Mouse (Mus musculus) lung, embryonic 16.5 days (tissue): ENCODE data around the gene Gimap9. TPM values are rescaled to one million over a fixed set of nuclear protein-coding genes. Genes with fewer than 3 reads are reported as not detected.
A peak's percentile ranks its signal among the peaks of the same experiment; 100 is the strongest.

Source experiments
- ATAC-seq: fragments of 200-750 bp; cut with Nextera tagmentation; 2 replicates; pipeline ENCODE4 v1.8.0; 2017; ENCODE audit warnings: low read depth, mild to moderate bottlenecking, moderate library complexity
- H3K27ac ChIP-seq: fragments of 300-500 bp; sonication (generic); 2 replicates; pipeline ENCODE4 v1.5.1; 2014; ENCODE audit warnings: mild to moderate bottlenecking, control low read depth, low read length
- H3K27me3 ChIP-seq: fragments of 300-500 bp; sonication (generic); 2 replicates; pipeline ENCODE4 v1.6.1; 2014; ENCODE audit warnings: low read depth, low read length, mixed read lengths; ENCODE audit not compliant: control insufficient read depth, insufficient read depth
- H3K36me3 ChIP-seq: fragments of 300-500 bp; sonication (generic); 2 replicates; pipeline ENCODE4 v1.6.1; 2014; ENCODE audit warnings: low read length; ENCODE audit not compliant: control insufficient read depth, insufficient read depth
- H3K4me1 ChIP-seq: fragments of 300-500 bp; sonication (generic); replicated peaks from 2 replicates; pipeline ENCODE4 v1.6.1; 2014; ENCODE audit warnings: low read length, mixed read lengths; ENCODE audit not compliant: control insufficient read depth, insufficient read depth
- H3K4me2 ChIP-seq: fragments of 300-500 bp; sonication (generic); 2 replicates; pipeline ENCODE4 v1.6.1; 2014; ENCODE audit warnings: low read depth, low read length, control low read depth
- H3K4me3 ChIP-seq: fragments of 300-500 bp; sonication (generic); 2 replicates; pipeline ENCODE4 v1.5.1; 2014; ENCODE audit warnings: mild to moderate bottlenecking, low read length, control low read depth
- H3K9ac ChIP-seq: fragments of 300-500 bp; sonication (generic); 2 replicates; pipeline ENCODE4 v1.6.1; 2014; ENCODE audit warnings: low read length, control low read depth
- H3K9me3 ChIP-seq: fragments of 300-500 bp; sonication (generic); 2 replicates; pipeline ENCODE4 v1.6.1; 2016; ENCODE audit warnings: low read length; ENCODE audit not compliant: control insufficient read depth
- WGBS: fragments of 180-500 bp; shearing (Covaris S2); extraction: QIAGEN DNeasy Blood & Tissue Kit; methylation state at CpG from one replicate; pipeline ENCODE4 v1.1.7; 2014; 5-methylcytosine and 5-hydroxymethylcytosine counted together
- polyA plus RNA-seq: library from polyadenylated mRNA; unstranded; fragments of >200 nt; fragmentation: Nextera tagmentation; extraction: Ambion mirVana; gene quantifications from 2 replicates; pipeline ENCODE4 v1.2.1, GENCODE M21; 2015

The Gimap9 gene
- polyA plus RNA-seq, result 14.2 and 14.6 TPM in 2 replicates

- Histone ChIP-seq H3K9ac (peak within 1 kb of the TSS; percentile 58), H3K4me1 (no peaks in the 10 kb centered on the region), H3K27me3 (no peaks in the 10 kb centered on the region), H3K4me2 (peak within 1 kb of the TSS; percentile 50), H3K36me3 (0 out of 2 replicates have a peak, but pooled peaks cover 2% of the 10 kb centered on the region), H3K27ac (peak within 1 kb of the TSS; percentile 52; the same call in 1 of the 2 replicates), H3K4me3 (peak within 1 kb of the TSS; percentile 46), H3K9me3 (no peaks in the 10 kb centered on the region)
- 26% methylated on average over 12 of the region's 13 CpGs for WGBS
- ATAC-seq, result peak; percentile 60
Observed at GRCm38 (mm10) chr6:48675931-48676859, at the start of gene Gimap9. Gene Gimap9 (plus strand): TSS chr6:48676129.

DNA sequence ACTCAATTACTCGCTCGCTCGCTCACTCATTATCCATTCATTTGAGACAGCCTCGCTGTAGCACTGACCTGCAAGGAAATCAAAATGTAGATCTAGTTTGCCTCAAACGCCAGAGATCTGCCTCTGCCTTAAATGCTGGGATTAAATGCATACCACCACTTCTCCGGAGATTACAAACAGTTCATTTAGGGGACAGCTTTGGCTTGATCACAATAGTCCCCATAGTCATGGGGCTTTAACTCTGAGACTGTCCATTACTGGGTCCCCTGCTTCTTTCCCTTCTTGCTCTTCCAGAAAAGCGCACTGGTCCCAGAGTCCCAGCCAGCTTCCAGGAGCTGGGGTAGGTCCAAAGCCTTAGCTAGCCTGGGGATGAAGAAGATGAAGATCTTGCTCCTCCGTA lies 49.5 kb upstream of the Gimap9 start, which contains the start of gene AI854703:
Gene AI854703, plus strand, starts transcription at position 301 of the 400 bp plus-strand sequence.
- no peak for ATAC-seq
- H3K4me3 ChIP-seq, result peak within 1 kb of the TSS; percentile 54
- H3K9ac ChIP-seq, result peak within 1 kb of the TSS; percentile 64
- peaks cover 39% of the 10 kb centered on the region for H3K27me3 ChIP-seq
- H3K27ac ChIP-seq, result no peak within 1 kb of the TSS
- peak within 1 kb of the TSS; percentile 79 for H3K4me2 ChIP-seq
- no peaks in the 10 kb centered on the region for H3K36me3 ChIP-seq
- 34% methylated on average over 8 of the region's 8 CpGs for WGBS
- H3K4me1 ChIP-seq, result peaks cover 17% of the 10 kb centered on the region
- H3K9me3 ChIP-seq, result no peaks in the 10 kb centered on the region

DNA sequence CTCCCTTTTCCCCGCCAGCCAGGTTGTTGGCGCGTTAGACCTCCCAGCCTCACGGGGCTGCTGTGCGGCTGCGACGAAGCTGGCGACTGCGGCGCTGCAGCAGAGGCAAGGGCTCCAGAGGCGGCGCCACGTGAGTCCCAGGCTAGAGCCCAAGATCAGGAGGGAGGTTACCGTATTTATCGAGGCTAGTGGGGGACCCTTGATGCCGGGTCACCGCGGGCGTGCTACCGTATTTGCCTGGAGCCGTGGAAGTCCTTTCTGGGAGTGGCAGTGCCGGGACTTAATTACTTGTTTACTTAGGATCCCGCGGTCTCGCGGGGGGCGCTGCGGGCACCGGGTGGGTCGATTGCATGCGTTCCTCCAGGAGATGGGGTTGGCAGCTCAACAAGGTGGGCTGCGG lies 48.9 kb upstream of the Gimap9 start:
- H3K36me3 ChIP-seq, result no peaks in the 10 kb centered on the region
- H3K4me2 ChIP-seq, result peak overlapping the region; percentile 79
- peaks cover 39% of the 10 kb centered on the region for H3K27me3 ChIP-seq
- peak; percentile 61 for ATAC-seq
- no peak overlapping the region for H3K27ac ChIP-seq
- H3K4me1 ChIP-seq, result peaks cover 17% of the 10 kb centered on the region
- WGBS, result under 1% methylated on average over 32 of the region's 32 CpGs
- H3K9me3 ChIP-seq, result no peaks in the 10 kb centered on the region
- peak overlapping the region; percentile 54 for H3K4me3 ChIP-seq
- H3K9ac ChIP-seq, result peak overlapping the region; percentile 64

DNA sequence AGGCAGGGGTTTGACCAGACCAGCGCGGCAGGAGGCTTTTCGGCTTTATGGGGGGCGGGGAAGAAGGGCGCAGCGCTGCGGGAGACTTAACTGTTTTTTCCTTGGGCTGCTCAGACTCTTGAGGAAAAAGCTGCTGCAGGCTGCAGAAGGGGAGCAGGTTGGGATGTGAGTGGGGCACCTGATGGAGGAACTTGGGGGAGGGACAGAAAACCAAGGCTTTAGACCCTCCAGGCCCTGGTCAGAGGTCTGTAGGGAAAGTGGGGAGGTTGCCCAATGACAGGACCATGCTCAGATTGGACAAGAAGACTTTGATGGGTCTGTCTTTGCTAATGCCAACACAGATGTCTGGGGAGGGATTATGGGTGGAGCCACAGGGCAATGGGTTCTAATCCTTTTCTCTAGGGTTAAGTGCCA lies 48.4 kb upstream of the Gimap9 start:
- peak overlapping the region; percentile 79 for H3K4me2 ChIP-seq
- H3K9me3 ChIP-seq, result no peaks in the 10 kb centered on the region
- no peak overlapping the region for H3K27ac ChIP-seq
- peaks cover 17% of the 10 kb centered on the region for H3K4me1 ChIP-seq
- peak overlapping the region; percentile 64 for H3K9ac ChIP-seq
- 3% methylated on average over 7 of the region's 7 CpGs for WGBS
- peaks cover 39% of the 10 kb centered on the region for H3K27me3 ChIP-seq
- peak overlapping the region; percentile 54 for H3K4me3 ChIP-seq
- ATAC-seq, result no peak
- no peaks in the 10 kb centered on the region for H3K36me3 ChIP-seq

GRCm38 (mm10) chr6:48628377-48628776 lies 47.6 kb upstream of the Gimap9 start:
- no peak for ATAC-seq
- H3K4me1 ChIP-seq, result peaks cover 17% of the 10 kb centered on the region
- no peak overlapping the region for H3K4me2 ChIP-seq
- no peak overlapping the region for H3K9ac ChIP-seq
- no peaks in the 10 kb centered on the region for H3K36me3 ChIP-seq
- H3K4me3 ChIP-seq, result no peak overlapping the region
- peaks cover 39% of the 10 kb centered on the region for H3K27me3 ChIP-seq
- no peaks in the 10 kb centered on the region for H3K9me3 ChIP-seq
- 70% methylated on average over 3 of the region's 3 CpGs for WGBS
- no peak overlapping the region for H3K27ac ChIP-seq

DNA sequence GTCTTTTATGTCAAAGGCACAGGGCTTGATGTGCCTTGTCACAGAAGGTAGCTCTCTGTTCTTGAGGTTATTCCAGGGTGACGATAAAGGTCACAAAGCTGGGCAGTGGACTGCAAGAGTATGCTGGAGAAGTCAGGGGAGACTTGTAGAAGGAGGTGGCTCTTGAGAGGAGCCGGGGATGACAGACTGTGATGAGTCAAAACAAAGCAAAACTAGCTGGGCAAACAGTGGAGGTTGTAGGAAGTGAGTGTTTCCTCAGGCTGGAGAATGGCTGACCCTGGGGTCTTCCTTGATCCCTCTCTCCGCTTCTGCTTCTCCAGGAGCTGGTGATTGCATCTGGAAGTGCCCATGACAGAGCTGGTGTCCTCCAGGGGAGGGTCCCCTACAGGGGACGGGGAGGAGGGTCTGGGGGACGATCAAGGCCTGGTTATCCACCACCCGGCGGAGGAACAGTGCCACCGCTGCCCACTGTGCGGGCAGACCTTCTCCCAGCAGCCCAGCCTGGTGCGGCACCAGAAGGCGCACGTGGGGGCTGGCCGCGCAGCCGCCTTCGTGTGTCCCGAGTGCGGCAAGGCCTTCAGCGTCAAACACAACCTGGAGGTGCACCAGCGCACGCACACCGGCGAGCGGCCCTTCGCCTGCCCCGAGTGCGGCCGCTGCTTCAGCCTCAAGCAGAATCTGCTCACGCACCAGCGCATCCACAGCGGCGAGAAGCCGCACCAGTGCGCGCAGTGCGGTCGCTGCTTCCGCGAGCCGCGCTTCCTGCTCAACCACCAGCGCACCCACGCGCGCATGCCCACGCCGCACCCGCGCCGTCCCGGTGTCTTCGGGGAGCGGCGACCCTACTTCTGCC lies 46.9 kb upstream of the Gimap9 start:
- Histone ChIP-seq H3K4me1 (peaks cover 17% of the 10 kb centered on the region), H3K27ac (no peak overlapping the region), H3K36me3 (no peaks in the 10 kb centered on the region), H3K4me3 (peak overlapping the region; percentile 46), H3K27me3 (peaks cover 39% of the 10 kb centered on the region), H3K4me2 (peak overlapping the region; percentile 63), H3K9me3 (no peaks in the 10 kb centered on the region), H3K9ac (peak overlapping the region; percentile 56)
- 3% methylated on average over 51 of the region's 54 CpGs for WGBS
- peak; percentile 29; the same call in 1 of the 2 replicates for ATAC-seq

DNA sequence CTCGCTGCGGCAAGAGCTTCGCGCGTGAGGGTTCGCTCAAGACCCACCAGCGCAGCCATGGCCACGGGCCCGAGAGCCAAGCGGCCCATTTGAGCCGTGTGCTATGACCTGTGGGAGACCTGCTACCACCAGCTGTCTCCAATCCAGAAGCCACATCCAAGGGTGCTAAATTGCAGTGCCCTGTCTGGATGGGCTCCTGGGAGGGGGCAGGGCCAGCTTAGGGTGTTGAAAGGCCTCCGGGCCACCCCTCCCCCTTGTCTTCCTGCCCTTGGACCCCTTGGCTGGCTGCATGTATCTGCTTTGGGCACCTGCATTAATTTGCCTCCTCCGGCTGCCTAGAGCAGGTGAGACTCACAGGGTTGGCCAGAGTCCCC lies 46.3 kb upstream of the Gimap9 start:
- H3K27me3 ChIP-seq, result peaks cover 39% of the 10 kb centered on the region

DNA sequence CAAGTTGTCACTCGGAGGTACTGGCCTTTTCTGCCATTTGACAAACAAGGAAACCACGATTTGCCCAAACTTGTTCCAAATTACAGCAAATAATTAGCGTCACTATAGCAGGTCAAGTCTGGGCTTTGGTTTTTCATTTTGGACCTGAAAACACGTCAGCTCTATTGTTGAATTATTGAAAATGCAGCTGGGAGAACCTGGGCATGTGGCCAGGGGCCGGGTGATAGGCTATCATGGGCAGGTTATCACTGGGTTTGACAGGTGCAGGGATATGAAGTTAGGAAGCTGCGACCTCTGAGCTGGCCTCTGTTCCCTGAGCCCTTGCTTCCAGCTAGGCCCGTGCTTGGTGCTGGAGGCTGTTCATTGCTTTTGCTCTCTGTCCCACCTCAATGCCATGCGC lies 45.1 kb upstream of the Gimap9 start:
- 77% methylated on average over 8 of the region's 8 CpGs for WGBS
- no peak overlapping the region for H3K4me2 ChIP-seq
- no peaks in the 10 kb centered on the region for H3K36me3 ChIP-seq
- H3K27ac ChIP-seq, result no peak overlapping the region
- no peak overlapping the region for H3K4me3 ChIP-seq
- no peaks in the 10 kb centered on the region for H3K9me3 ChIP-seq
- peaks cover 38% of the 10 kb centered on the region for H3K27me3 ChIP-seq
- H3K4me1 ChIP-seq, result peaks cover 17% of the 10 kb centered on the region
- no peak for ATAC-seq
- no peak overlapping the region for H3K9ac ChIP-seq

More for the DNA sequence above, 46.3 kb upstream of the Gimap9 start:
- no peak for ATAC-seq
- H3K36me3 ChIP-seq, result no peaks in the 10 kb centered on the region
- peak overlapping the region; percentile 46 for H3K4me3 ChIP-seq
- H3K27ac ChIP-seq, result no peak overlapping the region
- 12% methylated on average over 13 of the region's 13 CpGs for WGBS
- H3K9me3 ChIP-seq, result no peaks in the 10 kb centered on the region
- H3K4me1 ChIP-seq, result peaks cover 17% of the 10 kb centered on the region
- peak overlapping the region; percentile 56 for H3K9ac ChIP-seq
- H3K4me2 ChIP-seq, result peak overlapping the region; percentile 63

- no peak overlapping the region for H3K9ac ChIP-seq
- H3K4me2 ChIP-seq, result no peak overlapping the region
- no peaks in the 10 kb centered on the region for H3K4me1 ChIP-seq
- 67% methylated on average over 2 of the region's 2 CpGs for WGBS
- H3K36me3 ChIP-seq, result no peaks in the 10 kb centered on the region
- no peak overlapping the region for H3K27ac ChIP-seq
- peaks cover 2% of the 10 kb centered on the region; the same call in 1 of the 2 replicates for H3K27me3 ChIP-seq
- no peak for ATAC-seq
- H3K4me3 ChIP-seq, result no peak overlapping the region
- no peaks in the 10 kb centered on the region for H3K9me3 ChIP-seq
Observed at GRCm38 (mm10) chr6:48635105-48635504, 40.8 kb upstream of the Gimap9 start.
